Mouse (Mus musculus) R1 (cell line): ENCODE data around the gene Amigo1.

Source experiments
- DNase-seq: peaks from one replicate; pipeline ENCODE4 v3.0.0-alpha.2; 2018; ENCODE audit warnings: low read depth, low spot score

The Amigo1 gene

DNA sequence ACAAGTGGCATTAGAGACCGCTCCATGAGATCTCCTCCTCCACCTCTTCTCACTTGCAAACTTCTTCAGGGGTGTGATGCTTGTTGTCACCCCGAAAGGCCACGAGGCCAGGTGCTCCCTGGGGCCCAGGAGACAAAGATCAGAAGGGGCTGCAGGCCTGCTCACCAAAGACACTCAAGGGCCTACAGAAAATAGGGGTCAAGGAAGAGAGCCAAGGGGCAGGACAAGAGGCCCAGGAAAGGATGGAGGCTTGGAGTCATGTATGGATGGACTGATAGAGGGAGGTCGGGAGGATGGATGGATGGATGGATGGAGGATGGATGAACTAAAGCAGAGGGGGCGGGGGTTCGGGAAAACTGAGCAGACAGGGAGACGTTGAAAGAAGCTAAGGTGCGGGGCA is 23.4 kb downstream of the Amigo1 start:
- no peak for DNase-seq

DNA sequence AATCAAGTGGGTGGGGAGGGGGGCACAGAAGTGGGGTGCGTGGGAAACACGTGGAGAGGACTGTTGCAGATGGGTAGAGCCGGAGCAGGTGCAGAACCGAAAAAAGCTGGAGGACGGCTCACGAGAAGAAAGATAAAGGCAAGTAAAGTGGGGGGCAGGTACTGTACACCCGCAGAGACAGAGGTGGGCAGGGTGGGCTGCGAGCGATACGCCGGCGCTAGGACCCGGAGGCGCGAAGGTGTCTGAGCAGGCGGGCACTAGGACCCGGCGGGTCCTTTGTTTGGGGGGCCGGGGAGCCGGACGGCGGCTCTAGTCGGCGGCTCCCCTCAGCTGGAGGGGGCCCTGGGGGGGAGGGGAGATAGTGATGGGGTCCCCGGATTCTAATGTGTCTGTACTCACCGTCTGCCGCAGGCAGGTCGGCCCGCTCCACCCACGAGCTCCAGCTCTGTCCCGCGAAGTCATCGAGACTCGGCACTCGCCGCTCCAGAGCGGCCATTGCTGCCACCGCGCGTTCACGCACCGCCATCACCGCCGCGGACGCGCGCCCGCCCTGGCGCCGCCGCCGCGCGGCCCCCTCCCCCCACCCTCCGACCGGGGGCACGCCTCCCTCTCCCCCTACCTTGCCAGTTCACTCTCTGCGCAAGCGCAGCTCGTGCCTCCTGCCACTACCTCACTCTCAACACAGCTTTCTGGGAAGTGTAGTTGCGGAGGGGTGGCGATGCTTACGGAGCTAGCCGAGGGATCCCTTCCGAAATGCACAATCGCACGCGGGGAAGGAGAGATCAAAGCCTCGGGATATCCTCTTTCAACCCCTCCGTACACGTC is 24.0 kb downstream of the Amigo1 start:
- peak; percentile 99 for DNase-seq

DNA sequence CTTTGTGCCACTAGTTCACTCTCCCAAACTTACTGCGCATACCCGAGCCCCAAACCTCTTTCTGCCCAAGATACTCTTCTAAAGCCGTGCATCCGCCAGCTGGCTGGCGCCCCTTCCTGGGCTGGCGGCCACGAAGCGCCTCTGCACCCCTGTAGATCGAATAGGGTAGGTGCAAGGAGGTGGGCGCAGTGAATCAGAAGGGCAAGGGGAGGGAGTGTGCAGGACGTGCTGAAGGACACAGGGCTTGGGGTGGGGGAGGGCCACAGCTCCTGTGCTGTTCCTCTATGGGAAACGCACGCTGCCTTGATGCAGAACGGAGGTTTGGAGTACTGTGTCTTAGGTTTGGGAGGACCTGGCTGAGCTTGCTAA is 24.6 kb downstream of the Amigo1 start, which contains the start of gene Atxn7l2:
Gene Atxn7l2 (minus strand): TSS at position 164 of the 369 bp plus-strand sequence.
- no peak for DNase-seq

DNA sequence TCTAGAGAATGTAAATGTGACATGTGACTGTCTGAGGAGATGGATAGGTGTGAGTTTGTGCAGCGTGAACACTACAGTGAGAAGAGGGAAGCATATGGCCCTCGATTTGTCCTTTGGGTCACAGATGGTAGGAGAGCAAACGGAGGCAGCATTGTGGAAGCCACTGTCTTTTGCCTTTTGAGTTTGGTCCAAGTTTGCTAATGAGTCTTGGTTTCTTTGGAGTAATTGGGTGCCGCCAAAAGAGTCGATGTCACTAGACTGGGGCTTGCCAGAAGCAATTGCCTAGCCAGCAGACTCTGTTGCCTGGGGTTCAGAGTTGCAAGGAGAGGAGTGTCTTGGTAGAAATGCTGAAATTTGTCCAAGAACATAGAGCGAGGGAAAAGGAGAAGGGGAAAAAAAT is 25.7 kb downstream of the Amigo1 start:
- no peak for DNase-seq

GRCm38 (mm10) chr3:108212406-108212805 is 26.3 kb downstream of the Amigo1 start:
- DNase-seq, result peak; percentile 25

DNA sequence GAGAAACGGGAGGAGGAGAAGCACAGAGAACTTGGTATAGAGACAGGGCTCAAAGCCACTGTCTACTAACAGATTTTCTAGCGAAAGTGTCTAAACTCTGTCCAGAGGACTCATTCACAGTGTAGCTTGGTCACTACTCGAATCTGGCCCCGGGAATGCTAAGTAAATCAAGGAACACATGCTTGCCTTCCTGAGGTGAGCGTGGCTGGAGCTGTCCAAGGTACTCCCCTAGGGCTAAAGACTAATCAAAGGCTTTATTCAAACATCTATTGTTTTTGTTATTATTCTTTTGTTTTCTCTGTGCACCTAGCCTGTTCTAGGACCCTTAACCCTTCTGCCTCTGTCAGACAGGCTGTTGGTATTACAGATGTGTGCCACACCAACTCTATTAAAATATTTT is 28.6 kb downstream of the Amigo1 start:
- DNase-seq, result peak; percentile 66

GRCm38 (mm10) chr3:108220661-108221060 is 34.5 kb downstream of the Amigo1 start:
- no peak for DNase-seq

DNA sequence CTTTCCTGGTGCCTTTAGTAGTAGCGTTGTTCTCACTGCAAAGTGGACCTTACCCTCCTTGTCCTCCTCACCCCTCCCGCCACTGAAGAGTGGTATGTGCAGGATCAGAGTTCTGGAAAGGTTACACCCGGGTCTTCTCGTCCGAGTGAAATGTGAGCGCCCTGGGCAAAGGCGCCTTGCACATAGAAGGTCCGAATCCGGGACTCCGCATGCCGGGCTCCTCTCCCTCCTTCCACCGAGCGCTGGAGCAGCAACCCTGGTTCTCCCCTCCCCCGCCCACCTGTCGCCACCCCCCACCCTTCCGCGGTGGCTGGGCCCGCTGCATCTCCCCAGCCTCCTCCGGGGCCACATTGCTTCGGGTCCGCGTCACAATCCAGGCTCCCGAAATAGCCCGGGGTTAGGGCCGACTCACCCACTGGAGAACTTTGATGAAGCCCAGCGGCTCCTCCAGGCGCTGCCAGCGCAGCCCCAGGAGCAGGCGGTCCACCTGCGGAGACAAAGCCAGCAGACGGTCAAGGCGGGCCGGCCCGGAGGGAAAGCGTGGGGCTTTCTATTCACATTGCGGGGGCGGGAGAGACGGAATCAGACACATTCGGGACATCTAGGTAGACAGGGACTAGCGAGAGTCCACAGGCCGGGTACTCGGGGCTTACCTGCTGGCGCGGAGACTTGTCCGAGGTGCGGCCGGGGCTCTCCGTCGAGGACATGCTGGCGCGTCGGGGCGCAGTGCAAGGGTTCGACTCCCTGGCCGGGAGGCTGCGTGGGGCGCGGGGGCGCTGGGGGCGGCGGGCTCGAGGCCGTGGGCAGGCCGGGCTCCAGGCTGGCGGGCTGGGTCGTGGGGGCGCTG is 39.8 kb downstream of the Amigo1 start:
- peak; percentile 36 for DNase-seq

- peak; percentile 85 for DNase-seq
Observed at GRCm38 (mm10) chr3:108226558-108227350, 40.6 kb downstream of the Amigo1 start, which contains the start of gene Sypl2. Gene Sypl2, minus strand, starts transcription at chr3:108226648.

DNA sequence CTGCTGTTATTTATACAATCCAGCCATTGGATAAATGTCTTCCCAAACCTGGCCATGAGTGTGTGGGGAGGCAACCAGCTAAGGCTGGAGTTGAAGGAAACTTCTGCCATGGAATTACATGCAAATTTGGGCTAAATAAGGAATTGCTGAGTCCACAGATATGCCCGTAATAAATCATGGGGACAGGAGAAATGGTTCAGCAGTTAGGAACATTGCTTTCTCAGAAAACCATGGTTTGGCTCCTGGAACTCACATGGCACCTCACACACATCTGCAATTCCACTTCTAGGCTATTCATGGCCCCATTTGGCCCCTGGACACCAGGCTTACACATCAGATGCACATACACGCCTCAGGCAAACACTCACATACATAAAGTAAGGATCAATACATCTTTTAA is 41.4 kb downstream of the Amigo1 start:
- no peak for DNase-seq

GRCm38 (mm10) chr3:108231646-108232045 is 45.5 kb downstream of the Amigo1 start:
- DNase-seq, result no peak

DNA sequence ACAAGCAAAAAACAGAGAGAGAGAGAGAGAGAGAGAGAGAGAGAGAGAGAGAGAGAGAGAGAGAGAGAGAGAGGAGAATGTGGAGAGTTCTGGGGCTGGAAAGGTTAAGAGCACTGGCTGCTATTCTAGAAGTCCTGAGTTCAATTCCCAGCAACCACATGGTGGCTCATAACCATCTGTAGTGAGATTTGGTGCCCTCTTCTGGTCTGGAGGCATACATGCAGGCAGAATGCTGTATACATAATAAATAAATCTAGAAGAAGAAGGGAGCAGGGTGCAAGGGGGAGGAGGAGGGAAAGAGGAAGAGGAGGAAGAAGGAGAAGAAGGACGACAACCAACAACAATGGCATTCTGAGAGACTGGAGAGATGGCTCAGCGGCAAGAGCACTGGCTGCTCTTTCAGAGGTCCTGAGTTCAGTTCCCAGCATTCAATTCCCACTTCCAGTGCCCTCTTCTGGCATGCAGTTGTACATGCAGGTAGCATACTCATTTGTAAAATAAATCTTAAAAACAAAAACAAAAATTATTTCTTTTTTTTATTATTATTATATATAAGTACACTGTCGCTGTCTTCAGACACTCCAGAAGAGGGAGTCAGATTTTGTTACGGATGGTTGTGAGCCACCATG is 51.5 kb downstream of the Amigo1 start:
- DNase-seq, result peak; percentile 73

DNA sequence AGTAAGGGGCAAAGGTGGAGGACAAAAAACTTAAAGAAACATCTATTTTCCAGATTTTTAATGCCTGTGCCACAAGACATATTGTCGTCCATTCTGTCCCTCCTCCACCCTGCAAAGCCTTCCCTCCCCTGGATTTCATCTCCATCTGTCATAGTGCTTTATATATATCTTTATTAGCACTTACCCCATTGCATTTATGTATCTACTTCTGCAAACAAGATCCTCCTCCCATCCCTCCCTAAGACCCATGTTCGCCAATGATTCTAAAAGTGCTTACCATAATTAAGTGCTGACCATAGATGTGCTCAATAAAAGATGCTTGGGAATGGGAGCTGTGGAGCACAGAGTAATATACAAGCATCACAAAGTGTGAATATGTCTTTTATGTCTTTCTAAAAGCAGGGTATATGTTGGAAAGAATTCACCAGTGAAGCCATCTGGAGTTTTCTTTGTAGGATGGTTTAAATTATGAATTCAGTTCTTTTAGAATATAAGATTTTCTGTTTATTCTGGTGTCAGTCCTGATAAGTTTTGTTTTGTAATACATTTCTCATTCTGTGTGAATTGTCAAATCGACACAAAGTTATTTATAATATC is 55.2 kb downstream of the Amigo1 start:
- DNase-seq, result no peak
